Mouse (Mus musculus) activated CD4-positive, CD25-positive, alpha-beta regulatory T cell, adult 4 months (primary cell): ENCODE measurements around the gene Tcl1b4. TPM values are rescaled to one million over a fixed set of nuclear protein-coding genes. Genes with fewer than 3 reads are reported as not detected.

ENCODE experiments used
- ATAC-seq: one replicate; pipeline ENCODE4 v1.8.0; 2017
- polyA plus RNA-seq, 2 experiments: library from polyadenylated mRNA; unstranded; fragments of 100-300 nt; shearing (Covaris generic); gene quantifications; one replicate each; pipeline ENCODE4 v1.2.1; 2017

Gene Tcl1b4
- polyA plus RNA-seq, 2 experiments from 2014 or later = not detected

DNA sequence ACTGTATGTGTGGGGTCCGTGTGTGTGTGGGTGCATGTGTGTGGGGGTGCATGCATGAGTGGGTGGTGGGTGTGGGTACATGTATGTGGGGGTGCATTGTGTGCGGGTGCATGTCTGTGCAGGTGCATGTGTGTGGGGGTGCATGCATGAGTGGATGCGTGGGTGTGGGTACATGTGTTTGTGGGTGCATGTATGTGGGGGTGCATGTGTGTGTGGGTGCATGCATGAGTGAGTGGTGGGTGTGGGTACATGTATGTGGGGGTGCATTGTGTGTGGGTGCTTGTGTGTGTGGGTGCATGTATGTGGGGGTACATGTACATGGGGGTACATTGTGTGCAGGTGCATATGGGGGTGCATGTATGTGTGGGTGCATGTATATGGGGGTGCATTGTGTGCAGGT, 52.0 kb downstream of the Tcl1b4 start:
- ATAC-seq = no peak

Other genes with a start within 250 kb of the Tcl1b4 start
- gene Syne3, start 192.1 kb upstream of the Tcl1b4 start, polyA plus RNA-seq = 1 to 10 TPM; 4.1 to 5.4 TPM
- 1 to 10 TPM; 6.5 to 7.7 TPM for gene Glrx5, start 169.3 kb upstream of the Tcl1b4 start, polyA plus RNA-seq
- not detected for gene Tcl1b2, start 55.9 kb upstream of the Tcl1b4 start, polyA plus RNA-seq
- not detected for gene Tcl1b1, start 42.3 kb upstream of the Tcl1b4 start, polyA plus RNA-seq
- not detected for gene Tcl1b5, start 25.6 kb upstream of the Tcl1b4 start, polyA plus RNA-seq
- gene Tcl1b3, start 10.9 kb upstream of the Tcl1b4 start, polyA plus RNA-seq = not detected
- gene Tcl1, start 20.8 kb downstream of the Tcl1b4 start, polyA plus RNA-seq = under 1 TPM in 1 of 2 experiments, not detected in 1; 0.49 TPM
- not detected for gene Tunar, start 131.9 kb downstream of the Tcl1b4 start, polyA plus RNA-seq